Mouse (Mus musculus) hindbrain, embryonic 16.5 days (tissue): ENCODE data around the gene Cfap54. TPM values are rescaled to one million over a fixed set of nuclear protein-coding genes. Genes with fewer than 3 reads are reported as not detected.

Source experiments
- ATAC-seq: fragments of 200-750 bp; cut with Nextera tagmentation; 2 replicates; pipeline ENCODE4 v1.8.0; 2017; ENCODE audit warnings: moderate TSS enrichment, moderate library complexity
- H3K27ac ChIP-seq: fragments of 300-500 bp; sonication (generic); 2 replicates; pipeline ENCODE4 v1.5.1; 2014; ENCODE audit warnings: low read depth, mild to moderate bottlenecking, control low read depth, low read length, moderate library complexity
- H3K27me3 ChIP-seq: fragments of 300-500 bp; sonication (generic); replicated peaks from 2 replicates; pipeline ENCODE4 v1.6.1; 2014; ENCODE audit warnings: low read length; ENCODE audit not compliant: control insufficient read depth, insufficient read depth
- H3K36me3 ChIP-seq: fragments of 300-500 bp; sonication (generic); 2 replicates; pipeline ENCODE4 v1.6.1; 2014; ENCODE audit warnings: mild to moderate bottlenecking, low read length, moderate library complexity, mixed read lengths; ENCODE audit not compliant: control insufficient read depth, insufficient read depth
- H3K4me1 ChIP-seq: fragments of 300-500 bp; sonication (generic); 2 replicates; pipeline ENCODE4 v1.6.1; 2014; ENCODE audit warnings: low read depth, low read length; ENCODE audit not compliant: control insufficient read depth, insufficient read depth
- H3K4me2 ChIP-seq: fragments of 300-500 bp; sonication (generic); 2 replicates; pipeline ENCODE4 v1.6.1; 2014; ENCODE audit warnings: mild to moderate bottlenecking, low read length, control low read depth, moderate library complexity
- H3K4me3 ChIP-seq: fragments of 300-500 bp; sonication (generic); 2 replicates; pipeline ENCODE4 v1.5.1; 2014; ENCODE audit warnings: mild to moderate bottlenecking, low read length, control low read depth, moderate library complexity
- H3K9ac ChIP-seq: fragments of 300-500 bp; sonication (generic); 2 replicates; pipeline ENCODE4 v1.6.1; 2014; ENCODE audit warnings: low read depth, mild to moderate bottlenecking, control low read depth, low read length, moderate library complexity
- H3K9me3 ChIP-seq: fragments of 300-500 bp; sonication (generic); 2 replicates; pipeline ENCODE4 v1.6.1; 2014; ENCODE audit warnings: mild to moderate bottlenecking, low read length, moderate library complexity; ENCODE audit not compliant: control insufficient read depth
- WGBS: fragments of 180-500 bp; shearing (Covaris S2); extraction: QIAGEN DNeasy Blood & Tissue Kit; methylation state at CpG from one replicate; pipeline ENCODE4 v1.1.7; 2014; 5-methylcytosine and 5-hydroxymethylcytosine counted together
- polyA plus RNA-seq: library from polyadenylated mRNA; unstranded; fragments of >200 nt; fragmentation: Nextera tagmentation; extraction: Ambion mirVana; gene quantifications from 2 replicates; pipeline ENCODE4 v1.2.1, GENCODE M21; 2015

Cfap54 gene
- polyA plus RNA-seq, 1 experiment from 2014 or later = 3.3 TPM

GRCm38 (mm10) chr10:93014059-93014795 is 67.2 kb downstream of the Cfap54 start:
- H3K27me3 ChIP-seq = no peaks in the 10 kb centered on the region
- ATAC-seq = no peak
- H3K4me2 ChIP-seq = no peak overlapping the region
- H3K27ac ChIP-seq = no peak overlapping the region; the same call in 1 of the 2 replicates
- no peaks in the 10 kb centered on the region for H3K4me1 ChIP-seq
- no peaks in the 10 kb centered on the region for H3K36me3 ChIP-seq
- H3K4me3 ChIP-seq = no peak overlapping the region
- H3K9me3 ChIP-seq = no peaks in the 10 kb centered on the region
- H3K9ac ChIP-seq = no peak overlapping the region
- WGBS = 31% methylated on average over 8 of the region's 8 CpGs

- Histone ChIP-seq H3K36me3 (no peaks in the 10 kb centered on the region), H3K27ac (no peak overlapping the region), H3K4me3 (no peak overlapping the region), H3K4me2 (peak overlapping the region; percentile 11; the same call in 1 of the 2 replicates), H3K9ac (no peak overlapping the region), H3K9me3 (no peaks in the 10 kb centered on the region), H3K27me3 (no peaks in the 10 kb centered on the region), H3K4me1 (no peaks in the 10 kb centered on the region)
- WGBS = 69% methylated on average over 14 of the region's 14 CpGs
- no peak for ATAC-seq
These were observed 70.3 kb downstream of the Cfap54 start for GRCm38 (mm10) chr10:93011085-93011484.

GRCm38 (mm10) chr10:93006970-93007369 is 74.4 kb downstream of the Cfap54 start:
- H3K9me3 ChIP-seq = no peaks in the 10 kb centered on the region
- WGBS = 82% methylated on average over 3 of the region's 3 CpGs
- no peak overlapping the region for H3K9ac ChIP-seq
- H3K4me3 ChIP-seq = no peak overlapping the region
- H3K4me1 ChIP-seq = no peaks in the 10 kb centered on the region
- ATAC-seq = no peak
- H3K4me2 ChIP-seq = no peak overlapping the region
- no peaks in the 10 kb centered on the region for H3K27me3 ChIP-seq
- no peak overlapping the region for H3K27ac ChIP-seq
- no peaks in the 10 kb centered on the region for H3K36me3 ChIP-seq

- no peak overlapping the region for H3K27ac ChIP-seq
- WGBS = 92% methylated on average over 9 of the region's 9 CpGs
- no peaks in the 10 kb centered on the region for H3K4me1 ChIP-seq
- H3K9me3 ChIP-seq = no peaks in the 10 kb centered on the region
- H3K9ac ChIP-seq = no peak overlapping the region
- H3K4me3 ChIP-seq = no peak overlapping the region
- no peaks in the 10 kb centered on the region for H3K27me3 ChIP-seq
- H3K4me2 ChIP-seq = no peak overlapping the region
- ATAC-seq = no peak
- no peaks in the 10 kb centered on the region for H3K36me3 ChIP-seq
These were observed 75.0 kb downstream of the Cfap54 start for GRCm38 (mm10) chr10:93006405-93006804.

GRCm38 (mm10) chr10:92998536-92998935 is 82.9 kb downstream of the Cfap54 start:
- Histone ChIP-seq H3K9me3 (no peaks in the 10 kb centered on the region), H3K27me3 (no peaks in the 10 kb centered on the region), H3K27ac (no peak overlapping the region), H3K9ac (no peak overlapping the region), H3K4me2 (no peak overlapping the region), H3K4me3 (no peak overlapping the region), H3K4me1 (no peaks in the 10 kb centered on the region), H3K36me3 (no peaks in the 10 kb centered on the region)
- ATAC-seq = no peak
- WGBS = 81% methylated on average over 9 of the region's 9 CpGs

- Histone ChIP-seq H3K36me3 (no peaks in the 10 kb centered on the region), H3K27ac (no peak overlapping the region), H3K4me2 (no peak overlapping the region), H3K4me1 (no peaks in the 10 kb centered on the region), H3K9me3 (no peaks in the 10 kb centered on the region), H3K27me3 (no peaks in the 10 kb centered on the region), H3K4me3 (no peak overlapping the region), H3K9ac (no peak overlapping the region)
- no peak for ATAC-seq
- 94% methylated on average over 7 of the region's 7 CpGs for WGBS
These were observed 86.2 kb downstream of the Cfap54 start for GRCm38 (mm10) chr10:92995186-92995585.

- H3K9me3 ChIP-seq = no peaks in the 10 kb centered on the region
- ATAC-seq = no peak
- H3K27ac ChIP-seq = no peak overlapping the region
- no peaks in the 10 kb centered on the region for H3K36me3 ChIP-seq
- no peak overlapping the region for H3K4me3 ChIP-seq
- no peaks in the 10 kb centered on the region for H3K4me1 ChIP-seq
- WGBS = 67% methylated on average over 3 of the region's 3 CpGs
- H3K4me2 ChIP-seq = no peak overlapping the region
- H3K9ac ChIP-seq = no peak overlapping the region
- no peaks in the 10 kb centered on the region for H3K27me3 ChIP-seq
These were observed 87.1 kb downstream of the Cfap54 start for GRCm38 (mm10) chr10:92994340-92994739.

GRCm38 (mm10) chr10:92992526-92992925 is 88.9 kb downstream of the Cfap54 start:
- Histone ChIP-seq H3K9me3 (no peaks in the 10 kb centered on the region), H3K27ac (no peak overlapping the region), H3K4me1 (no peaks in the 10 kb centered on the region), H3K36me3 (no peaks in the 10 kb centered on the region), H3K9ac (no peak overlapping the region), H3K4me3 (no peak overlapping the region), H3K4me2 (no peak overlapping the region), H3K27me3 (no peaks in the 10 kb centered on the region)
- no peak for ATAC-seq

GRCm38 (mm10) chr10:92990576-92990975 is 90.8 kb downstream of the Cfap54 start:
- no peak overlapping the region for H3K4me2 ChIP-seq
- no peaks in the 10 kb centered on the region for H3K9me3 ChIP-seq
- no peak for ATAC-seq
- H3K36me3 ChIP-seq = no peaks in the 10 kb centered on the region
- H3K27me3 ChIP-seq = no peaks in the 10 kb centered on the region
- H3K4me1 ChIP-seq = no peaks in the 10 kb centered on the region
- H3K4me3 ChIP-seq = no peak overlapping the region
- no peak overlapping the region for H3K27ac ChIP-seq
- H3K9ac ChIP-seq = no peak overlapping the region
- 75% methylated on average over 2 of the region's 2 CpGs for WGBS
